Mouse (Mus musculus): ENCODE measurements around the gene Mdm1. TPM values are rescaled to one million over a fixed set of nuclear protein-coding genes. Genes with fewer than 3 reads are reported as not detected.

Mdm1 gene
- polyA plus RNA-seq, 1 experiment from 2014 or later = 32.2 TPM

DNA sequence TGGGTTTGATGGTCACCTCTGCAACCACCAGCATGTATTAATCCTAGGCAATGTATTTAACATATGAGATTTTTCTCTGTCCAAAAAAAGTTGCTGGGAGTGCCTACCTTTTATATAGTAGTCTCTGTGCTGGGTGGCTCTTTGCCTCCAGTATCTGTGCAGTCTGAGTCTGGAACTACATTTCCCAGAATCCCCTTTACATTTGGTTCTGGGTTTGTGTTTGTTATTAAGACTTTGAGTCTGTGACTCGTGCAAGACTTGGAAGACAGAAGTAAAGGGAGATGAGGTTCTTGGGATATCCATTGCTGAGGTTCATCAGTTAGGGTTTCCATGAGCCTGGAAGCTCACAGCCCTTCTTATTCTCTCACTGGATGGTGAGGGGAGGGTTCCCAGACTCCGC, 11.6 kb upstream of the Mdm1 start:
- Histone ChIP-seq H3K36me3 (ENCODE audit: control insufficient read depth, insufficient read depth, low read length) (no peaks in the 10 kb centered on the region), H3K27me3 (ENCODE audit: control insufficient read depth, insufficient read depth, low read length) (peaks cover 14% of the 10 kb centered on the region), H3K4me3 (ENCODE audit: low read length) (no peak overlapping the region), H3K27ac (ENCODE audit: low read depth, low read length) (no peak overlapping the region), H3K9ac (ENCODE audit: low read depth, low read length) (no peak overlapping the region), H3K4me2 (replicated peaks; ENCODE audit: low read depth, low read length) (no peak overlapping the region), H3K4me1 (ENCODE audit: control insufficient read depth, insufficient read depth, low read length) (no peaks in the 10 kb centered on the region), H3K9me3 (ENCODE audit: control insufficient read depth, low read length) (peaks cover 2% of the 10 kb centered on the region; the same call in 1 of the 2 replicates)
- ATAC-seq (ENCODE audit: low FRiP score, low TSS enrichment) = no peak
- 54% methylated on average over 2 of the region's 2 CpGs for WGBS

DNA sequence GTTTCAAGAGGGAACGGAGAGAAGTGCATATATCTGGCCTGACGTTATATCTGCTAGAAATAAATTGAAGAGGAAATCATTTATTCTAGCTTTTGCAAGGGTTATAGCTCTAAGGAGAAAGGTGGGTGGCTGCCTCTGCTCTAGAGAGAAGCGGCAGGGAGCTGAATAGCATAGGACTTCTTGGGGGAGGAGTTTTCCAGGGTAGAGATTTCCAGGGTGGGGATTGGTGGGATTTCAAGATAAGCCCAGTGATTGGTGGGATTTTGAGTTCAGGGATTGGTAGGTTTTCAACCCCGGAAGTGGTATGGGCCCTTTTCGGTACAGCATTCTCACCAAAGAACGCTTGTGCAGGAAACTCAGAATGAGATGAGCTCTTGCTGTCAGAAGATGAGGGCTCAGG, 8.6 kb upstream of the Mdm1 start:
- Histone ChIP-seq H3K27ac (ENCODE audit: low read depth, low read length) (no peak overlapping the region), H3K4me2 (replicated peaks; ENCODE audit: low read depth, low read length) (no peak overlapping the region; the same call in 1 of the 2 replicates), H3K9ac (ENCODE audit: low read depth, low read length) (no peak overlapping the region), H3K36me3 (ENCODE audit: control insufficient read depth, insufficient read depth, low read length) (no peaks in the 10 kb centered on the region), H3K4me1 (ENCODE audit: control insufficient read depth, insufficient read depth, low read length) (no peaks in the 10 kb centered on the region), H3K27me3 (ENCODE audit: control insufficient read depth, insufficient read depth, low read length) (peaks cover 14% of the 10 kb centered on the region), H3K4me3 (ENCODE audit: low read length) (no peak overlapping the region), H3K9me3 (ENCODE audit: control insufficient read depth, low read length) (no peaks in the 10 kb centered on the region)
- 61% methylated on average over 6 of the region's 6 CpGs for WGBS
- 0 out of 2 replicates have a peak, but pooled peaks have one; percentile 28 for ATAC-seq (ENCODE audit: low FRiP score, low TSS enrichment)

DNA sequence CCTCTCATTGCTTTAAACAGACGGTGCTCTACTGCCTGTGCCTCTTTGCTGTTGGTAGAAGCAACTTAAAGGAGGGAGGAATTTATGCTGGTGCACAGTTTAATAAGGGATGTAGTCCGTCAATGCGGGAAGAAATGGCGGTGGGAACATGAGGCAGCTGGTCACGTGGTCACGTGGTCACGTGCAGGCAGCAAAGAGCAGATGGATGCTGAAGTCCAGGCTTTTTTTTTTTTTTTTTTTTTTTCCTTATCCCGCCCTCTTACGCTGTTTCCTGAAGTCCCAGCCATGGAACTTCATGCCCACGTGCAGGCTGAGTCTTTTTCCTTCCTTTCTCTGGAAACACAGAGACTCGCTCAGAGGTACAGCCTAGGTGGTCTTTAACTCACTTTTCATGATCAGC, 3.1 kb upstream of the Mdm1 start:
- Histone ChIP-seq H3K9ac (ENCODE audit: low read depth, low read length) (no peak overlapping the region), H3K36me3 (ENCODE audit: control insufficient read depth, insufficient read depth, low read length) (no peaks in the 10 kb centered on the region), H3K27me3 (ENCODE audit: control insufficient read depth, insufficient read depth, low read length) (no peaks in the 10 kb centered on the region), H3K4me3 (ENCODE audit: low read length) (no peak overlapping the region), H3K4me2 (replicated peaks; ENCODE audit: low read depth, low read length) (no peak overlapping the region), H3K4me1 (ENCODE audit: control insufficient read depth, insufficient read depth, low read length) (0 out of 2 replicates have a peak, but pooled peaks cover 2% of the 10 kb centered on the region), H3K9me3 (ENCODE audit: control insufficient read depth, low read length) (no peaks in the 10 kb centered on the region), H3K27ac (ENCODE audit: low read depth, low read length) (no peak overlapping the region)
- no peak for ATAC-seq (ENCODE audit: low FRiP score, low TSS enrichment)
- 92% methylated on average over 11 of the region's 11 CpGs for WGBS

DNA sequence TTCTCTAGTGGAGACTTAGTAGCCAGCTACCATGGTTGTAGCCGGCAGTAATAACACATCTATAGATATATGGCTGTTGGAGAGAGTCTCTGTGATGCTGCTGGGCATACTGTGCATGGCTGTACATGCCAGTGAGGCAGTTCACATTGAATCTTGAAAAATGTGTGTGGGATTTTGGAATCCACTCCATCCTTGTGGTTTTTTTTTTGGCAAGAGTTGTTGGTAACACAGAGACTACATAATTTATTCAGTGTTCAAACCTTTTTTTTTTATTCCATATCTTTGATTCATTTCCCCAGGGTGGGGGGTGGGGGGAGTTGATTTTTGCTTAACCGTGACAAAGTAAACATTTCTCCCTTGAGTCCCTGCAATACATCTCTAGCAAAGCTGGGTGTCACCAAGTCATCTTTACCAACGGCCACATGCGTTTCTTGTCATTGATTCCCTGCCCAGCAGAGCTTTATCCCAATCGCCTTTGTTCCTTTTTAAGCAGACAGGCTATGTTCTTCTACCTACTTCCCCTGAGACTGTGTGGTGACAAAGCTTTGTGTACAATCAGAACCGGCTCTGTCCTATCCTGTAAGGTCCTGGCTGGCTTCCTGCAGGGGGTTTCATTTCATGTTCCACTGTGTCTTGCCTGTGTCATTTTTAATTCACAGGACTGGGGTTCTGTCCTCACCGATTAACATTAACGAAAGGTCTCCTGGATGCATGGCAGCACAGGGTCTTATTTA, 1.6 kb upstream of the Mdm1 start:
- 79% methylated on average over 8 of the region's 8 CpGs for WGBS
- Histone ChIP-seq H3K36me3 (ENCODE audit: control insufficient read depth, insufficient read depth, low read length) (no peaks in the 10 kb centered on the region), H3K4me3 (ENCODE audit: low read length) (no peak overlapping the region), H3K9me3 (ENCODE audit: control insufficient read depth, low read length) (no peaks in the 10 kb centered on the region), H3K27me3 (ENCODE audit: control insufficient read depth, insufficient read depth, low read length) (no peaks in the 10 kb centered on the region), H3K27ac (ENCODE audit: low read depth, low read length) (no peak overlapping the region), H3K4me2 (replicated peaks; ENCODE audit: low read depth, low read length) (no peak overlapping the region), H3K9ac (ENCODE audit: low read depth, low read length) (no peak overlapping the region), H3K4me1 (ENCODE audit: control insufficient read depth, insufficient read depth, low read length) (0 out of 2 replicates have a peak, but pooled peaks cover 2% of the 10 kb centered on the region)
- ATAC-seq (ENCODE audit: low FRiP score, low TSS enrichment) = no peak

DNA sequence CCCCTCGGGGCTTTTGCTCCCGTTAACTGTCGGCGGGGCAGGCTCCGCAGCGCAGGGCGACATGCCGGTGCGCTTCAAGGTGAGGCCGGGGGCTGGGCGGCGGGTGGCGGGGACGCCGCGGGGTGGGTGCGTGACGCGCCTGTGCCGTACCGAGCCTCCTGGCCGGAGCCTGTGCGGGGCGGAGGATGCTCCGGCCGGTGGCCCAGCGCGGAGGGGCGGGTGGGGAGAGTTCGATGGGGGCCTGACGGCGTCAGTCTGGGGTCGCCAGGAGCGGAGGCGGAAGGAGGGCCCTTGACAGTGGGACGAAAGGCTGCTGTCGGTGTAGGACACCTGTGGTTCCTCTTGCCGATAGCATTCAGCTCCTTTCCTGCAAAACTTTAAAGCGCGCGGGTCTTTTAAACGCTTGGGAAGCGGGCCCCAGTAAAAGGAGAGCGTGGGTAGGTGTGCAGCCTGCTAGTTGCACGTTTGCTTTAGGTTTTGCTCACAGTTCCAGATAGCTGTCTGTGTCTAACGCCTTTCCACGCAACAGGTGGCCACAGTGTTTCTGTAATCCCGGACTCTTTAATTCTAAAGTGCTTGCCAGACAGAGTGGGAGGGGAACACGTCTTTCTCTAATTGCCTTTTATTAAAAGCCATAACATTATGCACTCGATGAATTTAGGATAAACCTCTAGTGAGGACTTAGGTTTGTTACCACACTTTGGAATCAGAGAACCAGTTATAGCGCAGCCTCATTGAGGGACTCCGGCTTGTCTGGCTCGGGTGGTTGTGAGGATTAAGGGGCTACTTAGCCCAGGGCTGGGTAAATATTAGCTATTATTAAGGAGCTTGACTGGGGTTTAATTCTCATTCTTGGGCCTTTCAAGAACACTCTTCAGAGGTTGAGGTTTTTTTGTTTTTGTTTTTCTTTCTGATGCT, 532 bp downstream of the Mdm1 start:
- Histone ChIP-seq H3K27me3 (ENCODE audit: control insufficient read depth, insufficient read depth, low read length) (no peaks in the 10 kb centered on the region), H3K27ac (ENCODE audit: low read depth, low read length) (no peak overlapping the region), H3K4me3 (ENCODE audit: low read length) (peak overlapping the region; percentile 86), H3K4me1 (ENCODE audit: control insufficient read depth, insufficient read depth, low read length) (0 out of 2 replicates have a peak, but pooled peaks cover 2% of the 10 kb centered on the region), H3K36me3 (ENCODE audit: control insufficient read depth, insufficient read depth, low read length) (peaks cover 9% of the 10 kb centered on the region; the same call in 1 of the 2 replicates), H3K9me3 (ENCODE audit: control insufficient read depth, low read length) (no peaks in the 10 kb centered on the region), H3K9ac (ENCODE audit: low read depth, low read length) (peak overlapping the region; percentile 66), H3K4me2 (replicated peaks; ENCODE audit: low read depth, low read length) (peak overlapping the region; percentile 72)
- peak; percentile 80 for ATAC-seq (ENCODE audit: low FRiP score, low TSS enrichment)
- 3% methylated on average over 53 of the region's 53 CpGs for WGBS

DNA sequence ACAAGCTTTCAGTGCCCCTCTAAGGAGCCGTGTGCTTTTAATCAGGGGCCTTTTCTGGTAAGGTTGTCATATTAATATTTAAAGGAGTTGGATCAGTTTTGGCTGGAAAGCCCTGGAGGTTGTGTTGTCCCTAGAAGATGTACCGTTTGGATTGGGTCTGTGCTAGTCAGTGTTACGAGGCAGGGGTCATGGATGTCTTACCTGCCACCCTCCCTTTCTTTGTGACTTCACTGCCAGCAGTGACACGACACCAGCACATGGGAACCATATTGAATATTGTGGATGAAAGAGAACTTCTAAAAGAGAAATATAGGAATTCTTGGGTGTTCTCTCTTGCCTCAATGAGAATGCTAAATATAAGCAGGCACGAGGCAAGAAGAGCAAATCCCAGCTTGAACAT, 7.8 kb downstream of the Mdm1 start:
- no peak overlapping the region for H3K4me2 ChIP-seq (replicated peaks; ENCODE audit: low read depth, low read length)
- H3K4me3 ChIP-seq (ENCODE audit: low read length) = no peak overlapping the region
- no peaks in the 10 kb centered on the region for H3K9me3 ChIP-seq (ENCODE audit: control insufficient read depth, low read length)
- no peaks in the 10 kb centered on the region for H3K27me3 ChIP-seq (ENCODE audit: control insufficient read depth, insufficient read depth, low read length)
- 92% methylated on average over 5 of the region's 5 CpGs for WGBS
- H3K9ac ChIP-seq (ENCODE audit: low read depth, low read length) = no peak overlapping the region
- H3K27ac ChIP-seq (ENCODE audit: low read depth, low read length) = no peak overlapping the region
- H3K36me3 ChIP-seq (ENCODE audit: control insufficient read depth, insufficient read depth, low read length) = peaks cover 24% of the 10 kb centered on the region
- no peaks in the 10 kb centered on the region for H3K4me1 ChIP-seq (ENCODE audit: control insufficient read depth, insufficient read depth, low read length)
- no peak for ATAC-seq (ENCODE audit: low FRiP score, low TSS enrichment)

DNA sequence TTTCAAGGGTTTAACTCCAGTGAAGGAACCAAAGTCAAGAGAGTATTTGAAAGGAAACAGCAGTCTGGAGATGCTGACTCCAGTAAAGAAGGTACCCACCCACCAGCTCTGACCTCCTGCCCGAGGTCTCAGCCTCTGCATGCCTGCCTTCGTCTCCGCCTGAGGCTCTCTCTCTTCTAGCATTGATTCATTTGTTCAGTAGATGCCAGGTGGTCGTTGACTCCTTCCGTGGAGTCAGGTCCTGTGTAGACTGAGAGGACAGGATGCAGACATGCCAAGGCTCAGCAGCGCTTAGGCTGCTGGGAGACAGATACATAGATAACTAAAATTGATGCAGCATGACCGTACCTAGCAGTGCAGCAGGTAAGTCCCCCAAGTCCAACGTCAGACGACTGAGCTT, 9.3 kb downstream of the Mdm1 start:
- Histone ChIP-seq H3K27me3 (ENCODE audit: control insufficient read depth, insufficient read depth, low read length) (no peaks in the 10 kb centered on the region), H3K9me3 (ENCODE audit: control insufficient read depth, low read length) (no peaks in the 10 kb centered on the region), H3K4me3 (ENCODE audit: low read length) (no peak overlapping the region), H3K27ac (ENCODE audit: low read depth, low read length) (no peak overlapping the region), H3K4me2 (replicated peaks; ENCODE audit: low read depth, low read length) (no peak overlapping the region), H3K36me3 (ENCODE audit: control insufficient read depth, insufficient read depth, low read length) (peaks cover 24% of the 10 kb centered on the region), H3K4me1 (ENCODE audit: control insufficient read depth, insufficient read depth, low read length) (no peaks in the 10 kb centered on the region), H3K9ac (ENCODE audit: low read depth, low read length) (no peak overlapping the region)
- ATAC-seq (ENCODE audit: low FRiP score, low TSS enrichment) = no peak
- WGBS = 85% methylated on average over 9 of the region's 9 CpGs

DNA sequence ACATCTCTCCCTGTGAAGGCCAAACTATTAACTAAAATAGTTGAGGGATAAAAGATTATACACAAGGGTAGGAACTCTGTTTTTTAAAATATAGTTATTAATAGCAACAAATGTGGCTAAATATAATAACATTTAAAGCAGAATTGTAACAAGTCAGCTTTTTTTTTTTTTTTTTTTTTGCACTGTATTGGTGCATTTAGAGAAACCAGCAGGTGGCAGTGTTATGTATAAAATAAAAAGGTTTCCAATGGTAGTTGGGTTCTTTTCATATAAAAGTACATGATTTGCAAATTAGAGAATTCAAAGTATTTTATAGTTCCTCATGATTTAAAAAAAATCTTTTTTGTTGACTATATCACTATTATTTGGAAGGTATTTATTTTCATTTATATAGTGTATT, 14.3 kb downstream of the Mdm1 start:
- peaks cover 35% of the 10 kb centered on the region for H3K36me3 ChIP-seq (ENCODE audit: control insufficient read depth, insufficient read depth, low read length)
- no peak overlapping the region for H3K9ac ChIP-seq (ENCODE audit: low read depth, low read length)
- no peak overlapping the region for H3K27ac ChIP-seq (ENCODE audit: low read depth, low read length)
- H3K4me2 ChIP-seq (replicated peaks; ENCODE audit: low read depth, low read length) = no peak overlapping the region
- H3K4me3 ChIP-seq (ENCODE audit: low read length) = no peak overlapping the region
- ATAC-seq (ENCODE audit: low FRiP score, low TSS enrichment) = no peak
- no peaks in the 10 kb centered on the region for H3K4me1 ChIP-seq (ENCODE audit: control insufficient read depth, insufficient read depth, low read length)
- no peaks in the 10 kb centered on the region for H3K27me3 ChIP-seq (ENCODE audit: control insufficient read depth, insufficient read depth, low read length)
- H3K9me3 ChIP-seq (ENCODE audit: control insufficient read depth, low read length) = no peaks in the 10 kb centered on the region

DNA sequence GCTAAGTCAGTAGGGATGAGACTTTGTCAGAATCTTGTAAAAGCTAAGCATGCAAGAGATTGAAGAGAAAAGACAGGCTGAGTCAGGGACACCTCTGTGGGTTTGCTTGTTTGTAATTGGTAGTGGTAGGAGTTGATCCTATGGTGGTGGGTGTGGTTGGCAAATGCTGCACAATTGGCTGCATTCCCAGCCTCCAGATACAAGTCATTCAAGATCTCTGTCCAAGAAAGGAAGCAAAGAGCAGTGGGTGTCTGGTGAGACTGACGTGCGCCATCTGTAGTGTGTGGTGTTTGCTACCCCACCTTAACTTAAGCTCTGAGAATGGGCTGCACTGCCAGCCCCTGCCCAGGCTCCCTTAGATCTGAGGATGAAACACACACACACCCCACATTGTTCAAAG, 19.5 kb downstream of the Mdm1 start:
- H3K4me1 ChIP-seq (ENCODE audit: control insufficient read depth, insufficient read depth, low read length) = no peaks in the 10 kb centered on the region
- no peak overlapping the region for H3K4me2 ChIP-seq (replicated peaks; ENCODE audit: low read depth, low read length)
- no peaks in the 10 kb centered on the region for H3K27me3 ChIP-seq (ENCODE audit: control insufficient read depth, insufficient read depth, low read length)
- no peaks in the 10 kb centered on the region for H3K9me3 ChIP-seq (ENCODE audit: control insufficient read depth, low read length)
- no peak overlapping the region for H3K27ac ChIP-seq (ENCODE audit: low read depth, low read length)
- no peak overlapping the region for H3K4me3 ChIP-seq (ENCODE audit: low read length)
- peaks cover 53% of the 10 kb centered on the region for H3K36me3 ChIP-seq (ENCODE audit: control insufficient read depth, insufficient read depth, low read length)
- no peak overlapping the region for H3K9ac ChIP-seq (ENCODE audit: low read depth, low read length)
- WGBS = 93% methylated on average over 2 of the region's 2 CpGs
- no peak for ATAC-seq (ENCODE audit: low FRiP score, low TSS enrichment)

Measured in kidney, embryonic 14.5 days (tissue).